Mouse (Mus musculus) MEL (cell line): ENCODE results near the gene Hagh.

ENCODE experiments used
- CHD2 ChIP-seq: IDR thresholded peaks from 2 replicates; pipeline ENCODE4 v1.6.1; 2011; ENCODE audit warnings: low read length, improper control_type of control experiment
- MAX ChIP-seq: IDR thresholded peaks from 2 replicates; pipeline ENCODE4 v1.6.1; 2011; ENCODE audit warnings: low read length, improper control_type of control experiment
- MEF2A ChIP-seq: IDR thresholded peaks from 2 replicates; pipeline ENCODE4 v1.6.1; 2014; ENCODE audit warnings: low read depth, mild to moderate bottlenecking, inconsistent platforms, low read length, improper control_type of control experiment; ENCODE audit not compliant: poor library complexity, insufficient replicate concordance, severe bottlenecking; ENCODE audit errors: extremely low read depth
- POLR2A ChIP-seq, 2 experiments: IDR thresholded peaks; 2 replicates each; pipeline ENCODE4 v1.6.1; 2011 to 2012; ENCODE audit warnings: low read length in 2 of 2, mild to moderate bottlenecking in 2 of 2, control low read depth in 1 of 2, improper control_type of control experiment in 1 of 2, low read depth in 1 of 2, moderate library complexity in 1 of 2; ENCODE audit not compliant: control insufficient read depth in 1 of 2, insufficient read depth in 1 of 2, poor library complexity in 1 of 2

DNA sequence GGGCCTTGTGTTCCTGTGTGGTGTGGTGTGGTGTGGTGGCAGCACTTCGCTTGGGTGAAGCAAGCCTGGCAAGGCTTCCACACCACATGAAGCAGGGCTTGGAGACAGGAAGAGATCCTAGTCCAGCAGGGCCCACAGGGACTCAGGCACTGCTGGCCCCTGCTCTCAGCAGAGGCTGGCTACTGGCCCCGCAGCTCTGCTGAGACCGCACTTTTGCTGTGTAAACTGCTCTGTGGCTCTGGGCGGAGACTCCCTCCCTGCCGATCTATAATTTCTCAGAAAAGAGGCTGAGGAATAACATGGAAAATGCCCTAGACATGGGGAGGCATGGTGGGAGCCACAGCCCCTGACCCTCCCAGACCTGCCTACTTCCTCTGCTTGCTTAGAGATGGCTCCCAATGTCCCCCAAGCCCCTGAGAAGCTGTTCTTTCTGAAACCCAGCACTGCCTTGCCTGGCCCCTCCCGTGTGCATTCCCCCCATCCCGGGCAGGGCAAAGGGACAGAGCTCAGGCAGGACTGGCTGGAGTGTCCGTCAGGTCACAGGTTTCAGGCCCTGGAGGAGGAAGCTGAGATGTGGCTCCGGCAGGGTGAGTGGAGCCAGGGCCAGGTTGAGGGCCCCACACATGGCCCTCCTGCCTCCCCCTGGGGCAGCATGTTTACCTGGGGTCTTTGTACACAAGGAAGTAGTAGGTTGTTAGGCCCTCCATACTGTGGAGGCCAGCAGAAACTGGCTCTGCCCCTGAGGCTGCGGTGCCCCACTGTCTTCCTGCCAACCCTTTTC, 37.6 kb downstream of the Hagh start:
- no peak for TF ChIP-seq CHD2
- TF ChIP-seq POLR2A (IDR thresholded peaks at IDR 0.05; ENCODE audit: control insufficient read depth in 1 of 2, insufficient read depth in 1 of 2, low read depth in 1 of 2, low read length in 2 of 2, poor library complexity in 1 of 2): no peak
- TF ChIP-seq MAX: no peak
- no peak for TF ChIP-seq MEF2A
